Mouse (Mus musculus): ENCODE measurements around the gene Cwh43. TPM values are rescaled to one million over a fixed set of nuclear protein-coding genes. Genes with fewer than 3 reads are reported as not detected.

Cwh43 gene
- polyA plus RNA-seq, 1 experiment from 2014 or later: 0.57 TPM

- no peaks in the 10 kb centered on the region for H3K27me3 ChIP-seq
- no peaks in the 10 kb centered on the region for H3K9me3 ChIP-seq (replicated peaks)
- no peak overlapping the region for H3K4me2 ChIP-seq
- no peak overlapping the region for H3K4me3 ChIP-seq (replicated peaks)
- no peaks in the 10 kb centered on the region for H3K36me3 ChIP-seq
- peaks cover 16% of the 10 kb centered on the region; the same call in 1 of the 2 replicates for H3K4me1 ChIP-seq
- ATAC-seq (replicated peaks; ENCODE audit: low FRiP score): no peak
- WGBS: 10% methylated on average over 3 of the region's 3 CpGs
- no peak overlapping the region for H3K9ac ChIP-seq
- peak overlapping the region; percentile 19; the same call in 1 of the 2 replicates for H3K27ac ChIP-seq
These were observed 32.7 kb upstream of the Cwh43 start for GRCm38 (mm10) chr5:73373184-73373583.

DNA sequence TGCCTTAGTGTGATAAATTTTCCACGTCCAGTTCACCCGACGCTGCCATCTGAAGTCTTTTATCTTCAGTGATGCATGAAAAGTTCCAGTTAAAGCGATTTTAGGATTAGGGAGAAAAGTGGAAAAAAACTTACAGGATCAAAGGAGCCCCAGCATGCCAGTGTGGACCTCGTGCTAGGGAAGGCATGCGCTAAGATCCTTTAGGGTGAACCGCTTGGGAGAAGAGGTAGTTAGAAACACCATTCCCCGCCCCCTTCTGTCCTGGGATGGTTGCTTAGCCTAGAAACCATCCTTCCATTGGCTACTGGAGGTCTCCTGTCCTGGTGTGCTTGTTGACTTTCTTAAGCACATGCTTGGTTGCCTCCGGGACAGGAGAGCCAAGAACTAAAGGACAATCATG, 29.8 kb upstream of the Cwh43 start:
- H3K9me3 ChIP-seq (replicated peaks): no peaks in the 10 kb centered on the region
- H3K4me1 ChIP-seq: peaks cover 16% of the 10 kb centered on the region; the same call in 1 of the 2 replicates
- WGBS: 43% methylated on average over 9 of the region's 9 CpGs
- H3K4me2 ChIP-seq: no peak overlapping the region
- H3K36me3 ChIP-seq: no peaks in the 10 kb centered on the region
- ATAC-seq (replicated peaks; ENCODE audit: low FRiP score): no peak
- no peak overlapping the region for H3K4me3 ChIP-seq (replicated peaks)
- H3K9ac ChIP-seq: no peak overlapping the region
- peaks cover 8% of the 10 kb centered on the region for H3K27me3 ChIP-seq
- no peak overlapping the region for H3K27ac ChIP-seq

GRCm38 (mm10) chr5:73376491-73376890, 29.4 kb upstream of the Cwh43 start:
- H3K9ac ChIP-seq: no peak overlapping the region
- 85% methylated on average over 7 of the region's 7 CpGs for WGBS

GRCm38 (mm10) chr5:73379908-73380307, 26.0 kb upstream of the Cwh43 start:
- no peak overlapping the region for H3K9ac ChIP-seq
- no peaks in the 10 kb centered on the region for H3K36me3 ChIP-seq
- no peak overlapping the region for H3K27ac ChIP-seq
- no peak overlapping the region for H3K4me3 ChIP-seq (replicated peaks)
- H3K4me2 ChIP-seq: no peak overlapping the region
- H3K4me1 ChIP-seq: peaks cover 16% of the 10 kb centered on the region
- peaks cover 13% of the 10 kb centered on the region for H3K27me3 ChIP-seq
- no peaks in the 10 kb centered on the region for H3K9me3 ChIP-seq (replicated peaks)
- ATAC-seq (replicated peaks; ENCODE audit: low FRiP score): peak; percentile 78
- 26% methylated on average over 3 of the region's 3 CpGs for WGBS

More at GRCm38 (mm10) chr5:73376491-73376890, 29.4 kb upstream of the Cwh43 start:
- no peaks in the 10 kb centered on the region for H3K9me3 ChIP-seq (replicated peaks)
- H3K4me2 ChIP-seq: no peak overlapping the region
- H3K27me3 ChIP-seq: peaks cover 11% of the 10 kb centered on the region
- ATAC-seq (replicated peaks; ENCODE audit: low FRiP score): no peak
- no peaks in the 10 kb centered on the region for H3K36me3 ChIP-seq
- H3K4me1 ChIP-seq: peaks cover 16% of the 10 kb centered on the region; the same call in 1 of the 2 replicates
- H3K4me3 ChIP-seq (replicated peaks): no peak overlapping the region
- no peak overlapping the region for H3K27ac ChIP-seq

DNA sequence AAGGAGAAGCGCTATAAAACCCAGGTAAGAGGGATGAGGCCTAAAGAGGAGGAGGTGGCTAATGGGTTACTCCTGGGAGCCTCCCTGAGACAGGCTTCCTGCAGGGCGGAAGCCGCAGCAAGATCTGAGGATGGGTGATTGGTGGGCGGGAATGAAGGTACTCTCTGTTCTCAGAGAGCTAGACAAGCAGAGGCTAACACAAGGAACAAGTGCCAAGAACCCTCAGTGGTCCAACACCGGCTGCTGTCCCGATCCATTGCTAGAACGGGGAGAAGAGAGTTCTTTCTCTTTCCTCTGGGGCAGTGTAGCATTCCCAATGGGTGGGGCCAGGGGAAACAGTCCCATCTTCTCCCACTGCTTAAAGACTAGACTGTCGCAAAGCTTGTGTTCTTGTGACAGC, 25.0 kb upstream of the Cwh43 start:
- Histone ChIP-seq H3K27ac (no peak overlapping the region), H3K27me3 (peaks cover 13% of the 10 kb centered on the region), H3K36me3 (no peaks in the 10 kb centered on the region), H3K9me3 (replicated peaks) (no peaks in the 10 kb centered on the region), H3K9ac (no peak overlapping the region), H3K4me2 (no peak overlapping the region), H3K4me1 (peaks cover 9% of the 10 kb centered on the region), H3K4me3 (replicated peaks) (no peak overlapping the region)
- 46% methylated on average over 8 of the region's 8 CpGs for WGBS
- ATAC-seq (replicated peaks; ENCODE audit: low FRiP score): no peak

DNA sequence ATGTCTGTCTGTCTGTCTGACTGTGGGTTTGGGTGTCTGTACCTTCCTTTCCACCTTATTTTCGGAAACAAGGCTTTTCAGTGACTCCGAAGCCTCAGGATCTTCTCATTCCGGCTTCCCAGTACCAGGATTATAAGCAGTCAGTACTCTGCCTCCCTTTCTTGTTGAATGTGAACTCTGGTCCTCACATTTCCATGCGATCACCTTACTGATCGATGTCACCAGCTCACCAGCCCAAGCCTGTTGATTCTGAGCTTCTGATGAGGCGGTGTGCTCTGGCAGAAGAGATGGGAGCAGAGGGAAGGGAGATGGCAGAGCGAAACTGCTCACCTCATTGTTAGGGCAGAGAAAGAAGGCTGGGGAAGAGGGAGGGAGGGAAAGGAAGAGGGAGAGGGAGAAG, 24.4 kb upstream of the Cwh43 start:
- Histone ChIP-seq H3K27me3 (peaks cover 13% of the 10 kb centered on the region), H3K9me3 (replicated peaks) (no peaks in the 10 kb centered on the region), H3K9ac (no peak overlapping the region), H3K36me3 (no peaks in the 10 kb centered on the region), H3K4me1 (peaks cover 4% of the 10 kb centered on the region; the same call in 1 of the 2 replicates), H3K4me3 (replicated peaks) (no peak overlapping the region), H3K27ac (no peak overlapping the region), H3K4me2 (no peak overlapping the region)
- ATAC-seq (replicated peaks; ENCODE audit: low FRiP score): no peak
- WGBS: 76% methylated on average over 7 of the region's 7 CpGs

DNA sequence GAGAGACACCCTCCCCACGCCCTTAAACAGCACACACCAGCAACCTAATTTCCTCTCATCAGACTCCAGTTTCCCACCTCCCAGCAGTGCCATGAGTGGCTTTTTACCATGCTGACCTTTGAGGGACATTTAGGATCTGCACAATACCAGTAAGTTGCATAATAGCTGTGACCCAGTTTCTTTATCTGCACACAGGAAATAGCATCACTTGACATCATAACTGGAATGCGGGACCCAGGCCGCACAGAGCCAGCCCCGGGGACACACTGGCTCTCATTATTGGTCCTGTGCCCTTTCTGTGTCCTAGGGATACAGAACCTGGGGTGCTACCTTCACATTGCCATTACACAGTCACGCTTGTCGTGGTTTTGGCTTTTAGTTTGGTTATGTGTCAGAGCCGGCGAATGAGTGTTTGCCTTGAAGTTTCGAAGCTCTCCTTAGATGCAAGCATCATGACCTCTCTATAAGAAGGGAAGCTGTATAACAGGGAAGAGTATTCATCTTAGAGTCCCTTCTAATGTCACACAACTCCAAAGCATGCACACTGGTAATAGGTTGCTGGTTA, 23.8 kb upstream of the Cwh43 start:
- H3K27ac ChIP-seq: no peak overlapping the region
- 82% methylated on average over 9 of the region's 9 CpGs for WGBS
- H3K4me1 ChIP-seq: peaks cover 4% of the 10 kb centered on the region; the same call in 1 of the 2 replicates
- no peaks in the 10 kb centered on the region for H3K36me3 ChIP-seq
- H3K4me2 ChIP-seq: no peak overlapping the region
- no peaks in the 10 kb centered on the region for H3K9me3 ChIP-seq (replicated peaks)
- H3K9ac ChIP-seq: no peak overlapping the region
- peaks cover 13% of the 10 kb centered on the region for H3K27me3 ChIP-seq
- H3K4me3 ChIP-seq (replicated peaks): no peak overlapping the region
- ATAC-seq (replicated peaks; ENCODE audit: low FRiP score): no peak

- no peaks in the 10 kb centered on the region for H3K9me3 ChIP-seq (replicated peaks)
- H3K4me3 ChIP-seq (replicated peaks): no peak overlapping the region
- H3K4me1 ChIP-seq: peaks cover 4% of the 10 kb centered on the region; the same call in 1 of the 2 replicates
- 27% methylated on average over 3 of the region's 3 CpGs for WGBS
- no peaks in the 10 kb centered on the region for H3K36me3 ChIP-seq
- no peak overlapping the region for H3K9ac ChIP-seq
- no peak overlapping the region for H3K27ac ChIP-seq
- H3K4me2 ChIP-seq: no peak overlapping the region
- H3K27me3 ChIP-seq: peaks cover 13% of the 10 kb centered on the region
- 0 out of 2 replicates have a peak, but pooled peaks have one; percentile 20 for ATAC-seq (replicated peaks; ENCODE audit: low FRiP score)
These were observed 22.9 kb upstream of the Cwh43 start for GRCm38 (mm10) chr5:73382737-73383646.

- H3K4me1 ChIP-seq: peaks cover 4% of the 10 kb centered on the region; the same call in 1 of the 2 replicates
- ATAC-seq (replicated peaks; ENCODE audit: low FRiP score): 0 out of 2 replicates have a peak, but pooled peaks have one; percentile 59
- no peak overlapping the region for H3K9ac ChIP-seq
- no peaks in the 10 kb centered on the region for H3K9me3 ChIP-seq (replicated peaks)
- H3K27me3 ChIP-seq: peaks cover 13% of the 10 kb centered on the region
- H3K4me2 ChIP-seq: no peak overlapping the region
- no peaks in the 10 kb centered on the region for H3K36me3 ChIP-seq
- no peak overlapping the region for H3K4me3 ChIP-seq (replicated peaks)
- 25% methylated on average over 4 of the region's 4 CpGs for WGBS
- no peak overlapping the region for H3K27ac ChIP-seq
These were observed 22.3 kb upstream of the Cwh43 start for GRCm38 (mm10) chr5:73383647-73383970.

GRCm38 (mm10) chr5:73393041-73393440, 12.8 kb upstream of the Cwh43 start:
- 85% methylated on average over 9 of the region's 9 CpGs for WGBS
- Histone ChIP-seq H3K9ac (no peak overlapping the region), H3K27ac (no peak overlapping the region), H3K4me2 (no peak overlapping the region), H3K9me3 (replicated peaks) (no peaks in the 10 kb centered on the region), H3K4me3 (replicated peaks) (no peak overlapping the region), H3K36me3 (no peaks in the 10 kb centered on the region), H3K27me3 (no peaks in the 10 kb centered on the region), H3K4me1 (no peaks in the 10 kb centered on the region)
- no peak for ATAC-seq (replicated peaks; ENCODE audit: low FRiP score)

GRCm38 (mm10) chr5:73399768-73400526, 5.9 kb upstream of the Cwh43 start:
- Histone ChIP-seq H3K27ac (no peak overlapping the region), H3K4me2 (no peak overlapping the region), H3K4me1 (0 out of 2 replicates have a peak, but pooled peaks cover 3% of the 10 kb centered on the region), H3K27me3 (peaks cover 18% of the 10 kb centered on the region), H3K9ac (no peak overlapping the region), H3K9me3 (replicated peaks) (no peaks in the 10 kb centered on the region), H3K36me3 (no peaks in the 10 kb centered on the region), H3K4me3 (replicated peaks) (no peak overlapping the region)
- no peak for ATAC-seq (replicated peaks; ENCODE audit: low FRiP score)
- 59% methylated on average over 7 of the region's 7 CpGs for WGBS

- Histone ChIP-seq H3K4me2 (no peak overlapping the region), H3K36me3 (no peaks in the 10 kb centered on the region), H3K27ac (no peak overlapping the region), H3K4me1 (peaks cover 11% of the 10 kb centered on the region), H3K9ac (no peak overlapping the region), H3K9me3 (replicated peaks) (no peaks in the 10 kb centered on the region), H3K4me3 (replicated peaks) (no peak overlapping the region), H3K27me3 (peaks cover 32% of the 10 kb centered on the region)
- ATAC-seq (replicated peaks; ENCODE audit: low FRiP score): no peak
- 77% methylated on average over 5 of the region's 5 CpGs for WGBS
These were observed 4.5 kb upstream of the Cwh43 start for GRCm38 (mm10) chr5:73401341-73401740.
